Mouse (Mus musculus) gastrocnemius, postnatal 4 days (tissue): ENCODE results near the gene Hrh1. TPM values are rescaled to one million over a fixed set of nuclear protein-coding genes. Genes with fewer than 3 reads are reported as not detected.
A peak's percentile ranks its signal among the peaks of the same experiment; 100 is the strongest.
"Not testable (repeated sequence)": the region's sequence is repeated elsewhere in the genome, so short reads cannot be mapped to it uniquely, and the experiment has no call there.

Experiments
- DNase-seq, 2 experiments: peaks; one replicate each; pipeline ENCODE4 v3.0.0; 2021 to 2022; ENCODE audit warnings: low spot score in 2 of 2, mixed read lengths in 2 of 2
- total RNA-seq, 2 experiments: library from RNA; stranded (reverse); gene quantifications; 2 replicates each; pipeline ENCODE4 v1.2.3; 2021

The Hrh1 gene
- total RNA-seq, 2 experiments from 2014 or later = 0.73 to 0.93 TPM

DNA sequence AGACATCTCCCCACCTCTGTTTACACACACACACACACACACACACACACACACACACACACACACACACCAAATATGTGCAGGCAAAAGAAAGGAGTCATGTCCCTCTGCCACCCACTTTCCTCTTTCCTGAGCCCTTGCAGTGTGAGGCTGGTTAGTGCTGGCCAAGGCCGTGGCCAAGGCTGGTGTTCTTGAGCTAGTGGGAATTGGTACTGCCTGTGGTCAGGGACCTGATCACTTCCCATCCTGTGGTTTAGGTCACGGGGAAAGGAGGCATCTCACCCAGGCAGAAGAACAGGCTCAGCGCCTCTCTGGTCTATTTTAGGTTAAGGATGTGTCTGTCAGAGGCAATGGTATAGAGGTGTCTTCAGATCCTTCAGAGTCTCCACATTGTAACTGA, 59.6 kb downstream of the Hrh1 start:
- no peak for DNase-seq

DNA sequence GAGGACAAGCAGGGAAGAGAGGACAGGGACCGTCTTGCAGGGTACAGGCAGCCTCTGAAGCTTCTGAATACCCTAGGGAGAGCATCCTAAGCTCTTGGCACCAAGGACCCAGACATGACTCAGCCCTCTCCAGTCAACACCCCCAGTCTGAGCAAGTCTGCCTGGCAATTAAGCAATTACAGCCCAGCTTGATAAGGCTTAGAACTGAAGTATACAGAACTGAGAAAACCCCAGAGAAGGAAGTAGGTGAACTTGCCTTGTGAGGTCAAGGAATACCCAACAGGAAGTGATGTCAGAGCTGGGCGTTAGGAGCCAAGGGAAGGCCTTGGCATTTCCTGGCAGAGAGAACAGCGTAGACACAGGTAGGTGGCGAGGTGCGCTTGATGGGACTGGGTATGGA, 60.5 kb downstream of the Hrh1 start:
- DNase-seq = no peak

DNA sequence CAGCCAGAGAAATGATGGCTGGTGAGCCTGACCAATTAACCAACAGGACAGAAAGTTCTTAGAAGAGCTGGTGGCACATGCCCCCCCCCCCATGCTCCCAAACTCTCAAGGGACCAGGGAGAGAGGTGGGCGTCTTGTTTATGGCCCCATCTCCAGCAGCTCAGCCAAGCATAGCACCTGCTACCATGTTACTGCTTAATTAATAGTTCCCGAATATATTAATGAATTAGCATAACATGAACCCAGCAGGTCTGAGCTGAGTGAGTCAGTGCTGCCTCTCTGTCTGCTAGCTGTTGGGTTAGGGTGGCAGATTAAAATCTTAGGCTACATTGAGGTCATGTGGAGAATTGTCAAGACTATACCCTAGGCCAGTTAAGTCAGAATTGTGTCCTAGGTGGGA, 62.2 kb downstream of the Hrh1 start:
- no peak for DNase-seq

DNA sequence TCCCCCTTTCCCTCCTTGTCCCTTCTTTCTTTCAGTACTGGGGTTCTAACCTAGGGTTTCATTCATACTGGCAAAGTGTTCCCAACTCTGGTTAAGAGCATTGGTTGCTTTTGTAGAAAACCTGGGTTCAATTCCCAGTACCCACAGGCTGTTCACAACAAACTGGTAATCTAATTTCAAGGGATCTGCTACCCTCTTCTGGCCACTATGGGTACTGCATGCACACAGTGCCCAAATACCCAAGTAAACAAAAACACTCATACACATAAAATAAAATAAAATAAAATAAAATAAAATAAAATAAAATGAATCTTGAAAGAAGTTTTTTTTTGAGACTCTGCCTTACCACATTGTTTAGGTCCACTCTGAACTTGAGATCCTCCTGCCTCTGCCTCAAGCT, 63.8 kb downstream of the Hrh1 start:
- DNase-seq = no peak

DNA sequence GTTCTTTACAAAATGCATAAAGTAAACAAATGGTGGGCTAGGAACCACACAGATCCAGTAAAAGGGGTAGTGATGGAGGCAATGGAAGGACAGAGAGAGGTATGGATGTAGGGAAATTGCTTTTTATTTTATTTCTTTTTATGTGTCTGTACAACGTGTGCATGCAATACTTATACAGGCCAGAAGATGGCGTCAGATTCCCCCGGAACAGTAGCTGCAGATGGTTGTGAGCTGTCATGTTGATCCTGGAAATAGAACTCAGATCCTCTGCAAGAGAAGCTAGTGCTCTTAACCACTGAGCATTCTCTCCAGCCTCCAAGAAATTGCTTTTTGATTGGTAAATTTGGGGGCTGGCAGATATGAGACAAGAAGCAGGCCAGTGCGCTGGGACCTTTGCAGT, 65.0 kb downstream of the Hrh1 start:
- DNase-seq = no peak

DNA sequence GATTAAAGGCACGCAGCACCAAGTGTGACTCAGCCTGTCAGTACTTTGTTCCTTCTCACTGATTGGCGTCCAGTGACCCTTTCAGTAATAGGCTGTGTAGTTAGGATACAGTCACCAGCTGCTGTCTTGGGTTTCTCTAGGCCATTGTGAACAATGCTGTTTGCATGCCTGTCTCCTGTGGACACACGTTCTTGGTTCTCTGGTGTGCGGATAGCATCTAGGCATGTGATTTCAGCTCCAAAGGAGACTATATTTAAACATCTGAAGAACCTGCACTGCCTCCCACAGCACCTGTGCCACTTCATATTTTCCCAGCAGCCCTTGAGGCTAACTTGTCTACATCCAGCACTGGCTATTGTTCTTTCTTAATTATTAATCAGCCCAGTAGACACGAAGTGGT, 75.8 kb downstream of the Hrh1 start:
- DNase-seq = no peak

DNA sequence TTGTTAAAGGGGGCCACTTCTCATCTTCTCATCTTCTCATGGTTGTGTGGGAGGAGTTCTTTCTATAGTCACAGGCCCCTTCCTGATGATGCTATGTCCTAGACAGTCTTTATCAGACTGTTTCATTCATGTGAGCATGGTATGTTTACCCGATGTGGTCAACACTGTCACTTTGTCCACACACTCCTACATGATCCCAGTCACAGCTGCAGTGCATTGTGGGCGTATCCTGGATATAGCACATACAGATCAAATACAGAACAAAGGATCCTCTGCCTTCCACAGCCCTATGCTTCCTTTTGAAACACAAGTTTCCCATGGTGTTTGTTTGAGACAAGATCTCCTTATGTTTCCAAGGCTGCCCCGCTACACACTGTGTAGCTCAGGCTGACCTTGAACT, 76.3 kb downstream of the Hrh1 start:
- DNase-seq = no peak

DNA sequence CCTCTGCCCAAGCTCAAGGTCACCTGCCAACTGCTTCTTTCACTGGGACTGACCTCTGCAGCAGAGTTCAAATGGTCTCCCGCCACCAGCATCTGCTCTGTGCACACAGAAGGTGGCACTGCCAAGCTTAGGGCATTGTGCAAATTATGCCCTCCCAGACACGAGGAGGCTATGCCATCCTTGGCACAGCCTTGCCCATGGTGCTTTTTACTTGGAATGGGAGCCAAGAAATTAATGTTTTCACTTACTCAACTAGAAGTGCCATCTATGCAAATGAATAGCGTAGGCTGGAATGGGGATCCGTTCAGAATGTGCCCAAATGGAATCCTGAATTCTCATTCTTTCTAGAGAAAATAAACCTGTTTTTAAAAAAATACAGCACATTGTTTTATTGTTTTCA, 77.2 kb downstream of the Hrh1 start:
- DNase-seq = no peak

DNA sequence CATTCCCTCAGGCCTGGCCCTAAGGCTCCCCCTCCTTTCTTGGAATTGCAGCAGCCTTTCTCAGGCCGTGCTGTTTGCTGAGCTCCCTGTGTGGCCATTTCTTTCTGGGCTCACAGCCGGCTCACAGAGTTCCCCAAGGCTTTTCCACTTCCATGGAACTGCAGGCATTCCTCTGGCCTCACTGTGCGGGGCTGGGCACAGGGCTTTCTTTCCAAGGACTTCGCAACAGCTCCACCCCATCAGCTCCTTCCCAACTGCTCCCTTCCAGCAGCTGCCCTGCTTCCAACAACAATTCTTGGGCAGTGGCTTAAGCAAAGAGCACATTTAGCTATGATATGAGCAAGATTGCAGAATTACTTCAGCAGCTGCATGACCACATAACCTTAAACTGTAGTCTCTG, 81.0 kb downstream of the Hrh1 start:
- DNase-seq = peak; percentile 51 to 75

DNA sequence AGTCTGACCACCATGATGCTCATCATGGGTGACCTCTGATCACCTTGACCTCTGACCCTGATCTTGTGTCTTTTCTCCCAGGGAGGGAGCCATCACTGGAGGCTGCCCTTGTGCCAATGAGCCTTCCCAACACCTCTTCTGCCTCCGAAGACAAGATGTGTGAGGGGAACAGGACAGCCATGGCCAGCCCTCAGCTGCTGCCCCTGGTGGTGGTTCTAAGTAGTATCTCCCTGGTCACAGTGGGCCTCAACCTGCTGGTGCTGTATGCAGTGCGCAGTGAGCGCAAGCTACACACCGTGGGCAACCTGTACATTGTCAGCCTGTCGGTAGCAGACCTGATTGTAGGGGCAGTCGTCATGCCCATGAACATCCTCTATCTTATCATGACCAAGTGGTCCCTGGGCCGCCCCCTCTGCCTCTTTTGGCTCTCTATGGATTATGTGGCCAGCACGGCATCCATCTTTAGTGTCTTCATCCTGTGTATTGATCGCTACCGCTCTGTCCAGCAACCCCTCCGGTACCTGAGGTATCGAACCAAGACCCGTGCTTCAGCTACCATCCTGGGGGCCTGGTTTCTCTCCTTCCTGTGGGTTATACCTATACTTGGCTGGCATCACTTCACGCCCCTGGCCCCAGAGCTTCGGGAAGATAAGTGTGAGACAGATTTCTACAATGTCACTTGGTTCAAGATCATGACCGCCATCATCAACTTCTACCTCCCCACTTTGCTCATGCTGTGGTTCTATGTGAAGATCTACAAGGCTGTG, 82.1 kb downstream of the Hrh1 start:
- DNase-seq = no peak

DNA sequence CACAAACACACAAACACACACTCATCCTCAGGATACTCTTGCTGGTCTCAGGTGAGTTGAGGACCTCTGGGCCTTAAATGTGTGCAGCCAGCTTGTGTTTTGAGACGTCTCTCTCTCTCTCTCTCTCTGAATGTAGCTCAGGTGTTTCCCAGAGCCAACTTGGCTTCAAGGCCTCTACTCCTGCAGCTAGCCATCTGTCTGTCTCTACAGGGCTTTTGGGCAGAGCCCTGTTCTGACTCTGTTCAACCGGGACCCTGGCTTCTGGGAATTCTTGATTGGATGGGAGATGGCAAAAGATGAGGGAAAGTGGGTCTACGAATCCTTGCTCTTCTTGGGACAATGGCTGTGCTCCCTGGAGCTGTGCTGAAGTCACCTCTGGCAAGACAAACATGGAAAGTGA, 91.6 kb downstream of the Hrh1 start:
- no peak for DNase-seq

DNA sequence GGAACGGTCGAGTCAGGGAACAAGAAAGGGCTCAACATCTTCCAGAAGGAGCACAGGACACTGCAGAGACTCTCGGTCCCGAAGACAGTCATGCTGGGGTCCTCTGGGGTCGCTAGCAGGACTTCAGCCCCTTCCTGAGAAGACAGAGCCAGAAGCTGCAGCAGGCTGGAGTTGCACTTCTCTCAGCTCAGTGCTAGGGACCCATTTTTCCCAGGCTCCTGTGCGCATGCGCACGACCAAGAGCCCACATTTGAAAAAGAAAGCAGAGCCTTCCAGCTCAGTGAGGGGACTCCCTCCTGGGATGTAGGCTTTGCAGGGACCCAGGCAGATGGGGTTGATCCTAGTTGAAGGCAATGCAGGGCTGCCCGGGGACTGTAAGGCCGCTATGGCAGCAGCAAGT, 94.9 kb downstream of the Hrh1 start:
- not testable (repeated sequence) for DNase-seq

DNA sequence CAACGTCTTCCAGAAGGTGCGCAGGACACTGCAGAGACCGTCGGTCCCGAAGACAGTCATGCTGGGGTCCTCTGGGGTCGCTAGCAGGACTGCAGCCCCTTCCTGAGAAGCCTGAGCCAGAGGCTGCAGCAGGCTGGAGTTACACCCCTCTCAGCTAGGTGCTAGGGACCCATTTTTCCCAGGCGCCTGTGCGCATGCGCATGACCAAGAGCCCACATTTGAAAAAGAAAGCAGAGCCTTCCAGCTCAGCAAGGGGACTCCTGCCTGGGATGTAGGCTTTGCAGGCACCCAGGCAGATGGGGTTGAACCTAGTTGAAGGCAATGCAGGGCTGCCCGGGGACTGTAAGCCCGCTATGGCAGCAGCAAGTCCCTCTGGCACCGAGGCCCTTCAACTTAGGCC, 97.3 kb downstream of the Hrh1 start:
- DNase-seq = peak in 1 of 2 experiments; percentile 39

DNA sequence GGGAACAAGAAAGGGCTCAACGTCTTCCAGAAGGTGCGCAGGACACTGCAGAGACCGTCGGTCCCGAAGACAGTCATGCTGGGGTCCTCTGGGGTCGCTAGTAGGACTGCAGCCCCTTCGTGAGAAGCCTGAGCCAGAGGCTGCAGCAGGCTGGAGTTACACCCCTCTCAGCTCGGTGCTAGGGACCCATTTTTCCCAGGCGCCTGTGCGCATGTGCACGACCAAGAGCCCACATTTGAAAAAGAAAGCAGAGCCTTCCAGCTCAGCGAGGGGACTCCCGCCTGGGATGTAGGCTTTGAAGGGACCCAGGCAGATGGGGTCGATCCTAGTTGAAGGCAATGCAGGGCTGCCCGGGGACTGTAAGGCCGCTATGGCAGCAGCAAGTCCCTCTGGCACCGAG, 116.3 kb downstream of the Hrh1 start:
- peak in 1 of 2 experiments; percentile 28 for DNase-seq

DNA sequence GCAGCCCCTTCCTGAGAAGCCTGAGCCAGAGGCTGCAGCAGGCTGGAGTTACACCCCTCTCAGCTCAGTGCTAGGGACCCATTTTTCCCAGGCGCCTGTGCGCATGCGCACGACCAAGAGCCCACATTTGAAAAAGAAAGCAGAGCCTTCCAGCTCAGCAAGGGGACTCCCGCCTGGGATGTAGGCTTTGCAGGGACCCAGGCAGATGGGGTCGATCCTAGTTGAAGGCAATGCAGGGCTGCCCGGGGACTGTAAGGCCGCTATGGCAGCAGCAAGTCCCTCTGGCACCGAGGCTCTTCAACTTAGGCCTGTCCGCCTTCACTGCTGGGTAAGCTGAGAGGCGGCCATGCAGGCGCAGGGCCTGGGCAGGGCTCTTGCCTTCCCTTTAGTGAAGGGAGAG, 131.0 kb downstream of the Hrh1 start:
- not testable (repeated sequence) for DNase-seq

Other genes with a start within 250 kb of the Hrh1 start
- under 1 TPM; 0.36 to 0.59 TPM for gene Slc6a1, start 115.3 kb upstream of the Hrh1 start, total RNA-seq
- gene Atg7, start 245.2 kb downstream of the Hrh1 start, total RNA-seq = 10 to 100 TPM; 12.4 to 15.8 TPM